Mouse (Mus musculus) brain, embryonic 14.5 days (tissue): ENCODE data around the gene Trex1. TPM values are rescaled to one million over a fixed set of nuclear protein-coding genes. Genes with fewer than 3 reads are reported as not detected.

ENCODE experiments used
- DNase-seq: peaks from one replicate; pipeline ENCODE4 v3.0.0-alpha.2; 2011; ENCODE audit warnings: low read depth
- CTCF ChIP-seq: fragments of 200-500 bp; IDR thresholded peaks from 2 replicates; pipeline ENCODE4 v1.5.1; 2012; ENCODE audit warnings: inconsistent platforms, mild to moderate bottlenecking, moderate library complexity, borderline replicate concordance; ENCODE audit not compliant: insufficient read depth, insufficient read length; ENCODE audit errors: extremely low read depth
- POLR2A ChIP-seq: fragments of 200-500 bp; IDR thresholded peaks from 2 replicates; pipeline ENCODE4 v1.6.1; 2012; ENCODE audit warnings: mild to moderate bottlenecking, inconsistent platforms, borderline replicate concordance; ENCODE audit not compliant: poor library complexity, insufficient read depth, insufficient read length, severe bottlenecking; ENCODE audit errors: extremely low read depth
- polyA plus RNA-seq: library from polyadenylated mRNA; depleted of rRNA; stranded (reverse); fragments of >200 nt; gene quantifications from 2 replicates; pipeline ENCODE4 v1.2.3, GENCODE M21; 2012

Trex1 gene
- polyA plus RNA-seq, 1 experiment, result 48.3 TPM

GRCm38 (mm10) chr9:109041351-109041750, 18.2 kb downstream of the Trex1 start:
- no peak for TF ChIP-seq POLR2A
- no peak for TF ChIP-seq CTCF
- DNase-seq, result no peak

GRCm38 (mm10) chr9:109040906-109041305, 18.6 kb downstream of the Trex1 start:
- no peak for DNase-seq

GRCm38 (mm10) chr9:109040216-109040615, 19.3 kb downstream of the Trex1 start:
- DNase-seq, result no peak

More at GRCm38 (mm10) chr9:109040906-109041305, 18.6 kb downstream of the Trex1 start:
- TF ChIP-seq POLR2A, result no peak

GRCm38 (mm10) chr9:109039681-109040080, 19.9 kb downstream of the Trex1 start:
- DNase-seq, result no peak
- TF ChIP-seq CTCF (no peak), POLR2A (no peak)

More at GRCm38 (mm10) chr9:109040216-109040615, 19.3 kb downstream of the Trex1 start:
- no peak for TF ChIP-seq POLR2A
- TF ChIP-seq CTCF, result no peak

GRCm38 (mm10) chr9:109038901-109039364, 20.6 kb downstream of the Trex1 start:
- no peak for DNase-seq
- TF ChIP-seq POLR2A (no peak), CTCF (no peak)

GRCm38 (mm10) chr9:109038086-109038895, 21.2 kb downstream of the Trex1 start, which contains the start of gene Shisa5:
TSS of gene Shisa5 (plus strand) at chr9:109038565.
- 0 out of 2 replicates have a peak, but pooled peaks have one; percentile 28 for TF ChIP-seq POLR2A
- TF ChIP-seq CTCF, result no peak
- DNase-seq, result peak; percentile 68

- TF ChIP-seq POLR2A (no peak), CTCF (no peak)
- DNase-seq, result no peak
Measured at GRCm38 (mm10) chr9:109032435-109032834, 27.1 kb downstream of the Trex1 start.

GRCm38 (mm10) chr9:109031686-109032085, 27.8 kb downstream of the Trex1 start:
- DNase-seq, result no peak
- TF ChIP-seq CTCF, result no peak
- TF ChIP-seq POLR2A, result no peak

- no peak for DNase-seq
- TF ChIP-seq CTCF, result no peak
- TF ChIP-seq POLR2A, result no peak
Measured at GRCm38 (mm10) chr9:109031001-109031400, 28.5 kb downstream of the Trex1 start.

- no peak for DNase-seq
- no peak for TF ChIP-seq CTCF
Measured at GRCm38 (mm10) chr9:109030312-109030711, 29.2 kb downstream of the Trex1 start.

- DNase-seq, result no peak
- TF ChIP-seq POLR2A (no peak), CTCF (no peak)
Measured at GRCm38 (mm10) chr9:109028919-109029318, 30.6 kb downstream of the Trex1 start.

GRCm38 (mm10) chr9:109028421-109028820, 31.1 kb downstream of the Trex1 start:
- no peak for DNase-seq
- TF ChIP-seq POLR2A (no peak), CTCF (no peak)

- TF ChIP-seq CTCF (no peak), POLR2A (no peak)
- DNase-seq, result no peak
Measured at GRCm38 (mm10) chr9:109027521-109027920, 32.0 kb downstream of the Trex1 start.
